Mouse (Mus musculus) midbrain, embryonic 14.5 days (tissue): ENCODE measurements at regions not wholly inside any gene's neighbourhood (a gene's known extent, or its start where the extent isn't known, plus 50 kb on each side); places are given as distances from the start of the nearest gene placed in this dataset.

Source experiments
- ATAC-seq: fragments of 200-750 bp; cut with Nextera tagmentation; 2 replicates; pipeline ENCODE4 v1.8.0; 2017; ENCODE audit warnings: moderate number of reproducible peaks, moderate library complexity; ENCODE audit not compliant: low FRiP score, low TSS enrichment
- DNase-seq: peaks from one replicate; pipeline ENCODE4 v3.0.0-alpha.2; 2015
- H3K27ac ChIP-seq: fragments of 300-500 bp; sonication (generic); replicated peaks from 2 replicates; pipeline ENCODE4 v1.5.1; 2014; ENCODE audit warnings: mild to moderate bottlenecking, low read depth, low read length, moderate library complexity
- H3K27me3 ChIP-seq: fragments of 300-500 bp; sonication (generic); 2 replicates; pipeline ENCODE4 v1.6.1; 2014; ENCODE audit warnings: low read length, control low read depth, mixed read lengths; ENCODE audit not compliant: control insufficient read depth, insufficient read depth
- H3K36me3 ChIP-seq: fragments of 300-500 bp; sonication (generic); 2 replicates; pipeline ENCODE4 v1.6.1; 2014; ENCODE audit warnings: low read length, control low read depth; ENCODE audit not compliant: control insufficient read depth, insufficient read depth
- H3K4me1 ChIP-seq: fragments of 300-500 bp; sonication (generic); 2 replicates; pipeline ENCODE4 v1.6.1; 2014; ENCODE audit warnings: mild to moderate bottlenecking, antibody characterized with exemption, low read length, control low read depth; ENCODE audit not compliant: control insufficient read depth, insufficient read depth
- H3K4me2 ChIP-seq: fragments of 300-500 bp; sonication (generic); 2 replicates; pipeline ENCODE4 v1.6.1; 2014; ENCODE audit warnings: mild to moderate bottlenecking, low read length, moderate library complexity
- H3K4me3 ChIP-seq: fragments of 300-500 bp; sonication (generic); replicated peaks from 2 replicates; pipeline ENCODE4 v1.5.1; 2014; ENCODE audit warnings: low read depth, low read length
- H3K9ac ChIP-seq: fragments of 300-500 bp; sonication (generic); replicated peaks from 2 replicates; pipeline ENCODE4 v1.6.1; 2014; ENCODE audit warnings: mild to moderate bottlenecking, low read length, moderate library complexity
- H3K9me3 ChIP-seq: fragments of 300-500 bp; sonication (generic); 2 replicates; pipeline ENCODE4 v1.6.1; 2016; ENCODE audit warnings: low read length, control low read depth, mixed read lengths; ENCODE audit not compliant: control insufficient read depth
- WGBS: fragments of 180-500 bp; shearing (Covaris S2); extraction: QIAGEN DNeasy Blood & Tissue Kit; methylation state at CpG from one replicate; pipeline ENCODE4 v1.1.7; 2014; 5-methylcytosine and 5-hydroxymethylcytosine counted together

DNA sequence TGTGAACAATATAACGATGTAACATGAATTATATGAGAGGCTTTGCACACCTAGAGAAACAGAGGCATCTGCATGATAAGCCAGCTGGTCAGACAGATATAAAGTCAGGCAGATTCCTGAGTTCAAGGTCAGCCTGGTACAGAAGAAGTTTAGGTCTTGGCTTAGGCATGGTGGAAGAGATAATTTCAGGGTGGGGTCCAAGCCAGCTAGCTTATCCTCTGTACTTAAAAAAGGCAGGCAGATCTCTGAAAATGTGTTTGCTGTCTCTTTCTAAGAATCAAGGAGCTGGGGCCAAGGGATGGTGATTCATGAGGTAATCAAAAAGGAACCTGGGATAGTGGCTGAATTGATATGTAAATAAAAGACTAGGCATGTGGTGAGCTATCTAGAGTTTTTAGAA lies 2227.1 kb upstream of the Gm7489 start:
- Histone ChIP-seq H3K4me1 (no peaks in the 10 kb centered on the region), H3K27ac (no peak overlapping the region), H3K27me3 (no peaks in the 10 kb centered on the region), H3K36me3 (no peaks in the 10 kb centered on the region), H3K4me3 (no peak overlapping the region), H3K9ac (no peak overlapping the region), H3K9me3 (peaks cover 8% of the 10 kb centered on the region; the same call in 1 of the 2 replicates), H3K4me2 (no peak overlapping the region)
- ATAC-seq (no peak), DNase-seq (no peak)
- 94% methylated on average over 1 of the region's 1 CpGs for WGBS

DNA sequence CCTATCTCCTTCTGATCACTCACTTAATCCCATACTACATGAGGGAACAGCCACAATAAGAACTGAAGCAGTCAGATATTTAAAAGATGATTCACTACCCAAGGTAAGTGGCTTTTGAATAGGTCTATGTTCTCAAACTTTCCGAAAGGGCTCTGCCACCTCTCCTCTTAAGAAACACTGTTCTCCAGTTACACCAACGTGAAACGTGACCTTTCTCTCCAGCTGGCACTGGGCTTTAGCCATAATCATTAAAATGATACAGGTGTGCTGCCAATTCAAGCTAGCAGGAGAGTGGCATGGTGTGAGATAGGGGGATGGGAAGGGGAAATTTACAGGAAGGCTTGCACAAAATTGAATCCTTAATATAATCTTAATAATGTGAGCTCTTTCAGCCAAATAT lies 2216.4 kb upstream of the Gm7489 start:
- Histone ChIP-seq H3K4me1 (no peaks in the 10 kb centered on the region), H3K9ac (no peak overlapping the region), H3K27me3 (no peaks in the 10 kb centered on the region), H3K36me3 (no peaks in the 10 kb centered on the region), H3K4me2 (no peak overlapping the region), H3K27ac (no peak overlapping the region), H3K9me3 (no peaks in the 10 kb centered on the region), H3K4me3 (no peak overlapping the region)
- WGBS, result 84% methylated on average over 3 of the region's 3 CpGs
- ATAC-seq (no peak), DNase-seq (no peak)

DNA sequence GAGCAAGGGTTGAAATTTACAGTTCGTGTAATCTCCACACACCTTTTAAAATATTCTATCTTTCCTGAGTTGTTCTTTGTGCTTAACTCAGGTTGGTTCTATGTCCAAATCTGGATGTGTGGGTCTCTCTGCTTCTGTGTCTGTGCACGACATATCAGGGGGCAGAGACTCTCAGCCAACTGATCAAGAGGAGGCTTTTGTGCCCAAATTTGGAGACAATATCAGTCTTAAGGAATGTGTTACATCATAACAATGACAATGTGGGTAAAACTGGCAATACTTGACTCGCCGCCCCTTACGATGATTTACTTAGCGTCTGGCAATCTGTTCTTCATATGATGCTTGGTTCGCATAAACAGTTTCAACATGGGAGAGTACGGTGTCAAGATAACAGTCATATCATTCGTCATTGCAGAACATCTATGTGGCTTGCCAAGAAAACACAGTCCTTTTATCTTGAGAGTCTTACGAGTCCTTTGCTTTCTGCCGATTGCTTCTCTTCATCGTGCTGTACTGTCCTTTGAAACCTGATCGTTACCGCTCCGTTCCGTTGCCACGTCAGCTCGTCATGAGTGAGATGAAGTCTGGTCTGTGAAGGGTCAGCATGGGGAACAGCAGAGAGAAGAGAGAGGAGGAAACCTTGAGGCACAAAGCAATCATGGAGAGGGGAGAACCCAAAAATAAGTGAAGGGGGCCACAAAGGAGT lies 2212.9 kb upstream of the Gm7489 start:
- Histone ChIP-seq H3K4me2 (no peak overlapping the region), H3K4me1 (no peaks in the 10 kb centered on the region), H3K27ac (no peak overlapping the region), H3K4me3 (no peak overlapping the region), H3K9ac (no peak overlapping the region), H3K27me3 (no peaks in the 10 kb centered on the region), H3K36me3 (no peaks in the 10 kb centered on the region), H3K9me3 (no peaks in the 10 kb centered on the region)
- whole genome bisulfite sequencing, result 88% methylated on average over 18 of the region's 18 CpGs
- DNase-seq (no peak), ATAC-seq (no peak)

DNA sequence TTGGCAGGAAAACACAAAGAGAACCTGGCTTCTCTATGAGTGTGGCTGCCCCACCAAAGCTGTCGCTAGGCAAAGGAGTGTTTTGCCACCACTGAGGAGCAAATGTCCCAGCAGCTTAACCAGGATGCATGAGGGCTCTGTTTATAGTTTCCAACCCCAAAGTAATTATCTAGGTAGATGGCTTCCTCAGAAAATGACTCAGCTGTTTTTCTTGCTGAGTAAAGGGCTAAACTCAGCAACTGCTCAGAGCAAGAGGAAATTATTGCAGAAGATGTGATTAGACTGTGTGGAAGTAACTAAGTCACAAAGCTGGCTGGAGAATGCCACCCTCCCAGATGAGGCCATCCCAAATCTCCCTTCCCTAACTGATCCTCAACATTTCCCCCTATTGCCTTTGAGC lies 2211.2 kb upstream of the Gm7489 start:
- Histone ChIP-seq H3K27me3 (no peaks in the 10 kb centered on the region), H3K4me1 (no peaks in the 10 kb centered on the region), H3K36me3 (no peaks in the 10 kb centered on the region), H3K4me3 (no peak overlapping the region), H3K27ac (no peak overlapping the region), H3K9me3 (no peaks in the 10 kb centered on the region), H3K4me2 (no peak overlapping the region), H3K9ac (no peak overlapping the region)
- no peak for DNase-seq
- WGBS, result 53% methylated on average over 1 of the region's 1 CpGs
- ATAC-seq, result no peak

DNA sequence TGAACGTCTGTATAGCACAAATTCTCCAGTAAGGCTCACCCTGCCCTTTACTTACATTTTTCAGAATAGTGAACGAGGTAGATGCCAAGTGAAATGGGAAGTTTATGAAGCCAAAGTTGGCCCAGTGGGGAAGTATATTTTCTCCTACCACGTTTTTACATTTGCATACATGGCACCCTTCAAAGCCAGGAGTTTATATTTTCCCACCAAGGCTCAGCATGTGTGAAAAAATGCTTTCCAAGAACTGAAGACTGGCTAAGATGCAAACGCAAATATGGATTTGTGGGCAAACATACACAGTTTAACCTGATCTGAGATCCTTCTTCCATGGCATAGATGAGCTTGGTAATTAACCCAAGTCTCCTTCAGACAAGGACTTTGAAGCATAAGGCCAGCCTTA lies 2209.4 kb upstream of the Gm7489 start:
- Histone ChIP-seq H3K9me3 (no peaks in the 10 kb centered on the region), H3K27me3 (no peaks in the 10 kb centered on the region), H3K4me2 (no peak overlapping the region), H3K9ac (no peak overlapping the region), H3K4me1 (no peaks in the 10 kb centered on the region), H3K36me3 (no peaks in the 10 kb centered on the region), H3K4me3 (no peak overlapping the region), H3K27ac (no peak overlapping the region)
- WGBS, result 70% methylated on average over 4 of the region's 4 CpGs
- no peak for DNase-seq
- ATAC-seq, result no peak

DNA sequence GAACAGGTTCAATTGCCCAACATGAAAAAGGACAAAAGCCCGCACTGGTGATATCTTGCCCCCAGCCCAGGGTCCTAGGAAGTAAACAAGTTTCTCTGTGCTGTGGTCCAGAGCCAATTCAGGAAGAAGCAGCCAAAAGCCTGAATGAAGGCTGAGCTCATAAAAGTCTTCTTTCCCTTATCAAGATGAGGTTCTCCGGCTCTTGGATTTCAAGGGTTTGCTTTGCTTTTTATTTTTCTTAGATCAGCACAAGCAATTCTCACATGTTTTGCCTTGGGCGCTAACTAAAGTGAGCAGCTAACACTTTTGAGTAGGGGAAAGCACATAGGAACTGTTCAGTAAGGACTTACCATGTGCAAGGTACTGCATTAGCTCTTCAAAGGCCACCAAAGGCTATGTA lies 2208.0 kb upstream of the Gm7489 start:
- WGBS, result 92% methylated on average over 3 of the region's 3 CpGs

DNA sequence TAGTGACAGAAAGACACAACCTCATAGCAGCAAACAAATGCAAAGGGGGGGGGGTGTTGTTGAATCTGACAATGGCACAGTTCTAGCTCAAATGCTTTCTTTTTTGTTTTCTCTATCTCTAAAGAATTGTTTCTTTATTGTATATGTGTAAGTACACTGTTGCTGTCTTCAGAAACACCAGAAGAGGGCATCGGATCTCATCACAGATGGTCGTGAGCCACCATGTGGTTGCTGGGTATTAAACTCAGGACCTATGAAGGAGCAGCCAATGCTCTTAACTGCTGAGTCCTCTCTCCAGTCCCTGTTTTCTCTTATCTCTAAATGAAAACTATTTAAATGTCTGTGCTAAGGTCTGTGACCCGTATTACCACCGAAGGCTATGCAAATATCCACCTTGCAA lies 2207.4 kb upstream of the Gm7489 start:
- 79% methylated on average over 4 of the region's 4 CpGs for WGBS
- DNase-seq (no peak), ATAC-seq (no peak)
- no peak overlapping the region for H3K27ac ChIP-seq
- H3K27me3 ChIP-seq, result no peaks in the 10 kb centered on the region
- H3K9me3 ChIP-seq, result no peaks in the 10 kb centered on the region
- H3K4me2 ChIP-seq, result no peak overlapping the region
- H3K36me3 ChIP-seq, result no peaks in the 10 kb centered on the region
- H3K9ac ChIP-seq, result no peak overlapping the region
- no peak overlapping the region for H3K4me3 ChIP-seq
- H3K4me1 ChIP-seq, result no peaks in the 10 kb centered on the region

More for the DNA sequence above, 2208.0 kb upstream of the Gm7489 start:
- Histone ChIP-seq H3K27ac (no peak overlapping the region), H3K4me2 (no peak overlapping the region), H3K4me3 (no peak overlapping the region), H3K27me3 (no peaks in the 10 kb centered on the region), H3K36me3 (no peaks in the 10 kb centered on the region), H3K9me3 (no peaks in the 10 kb centered on the region), H3K4me1 (no peaks in the 10 kb centered on the region), H3K9ac (no peak overlapping the region)
- no peak for ATAC-seq
- DNase-seq, result no peak

DNA sequence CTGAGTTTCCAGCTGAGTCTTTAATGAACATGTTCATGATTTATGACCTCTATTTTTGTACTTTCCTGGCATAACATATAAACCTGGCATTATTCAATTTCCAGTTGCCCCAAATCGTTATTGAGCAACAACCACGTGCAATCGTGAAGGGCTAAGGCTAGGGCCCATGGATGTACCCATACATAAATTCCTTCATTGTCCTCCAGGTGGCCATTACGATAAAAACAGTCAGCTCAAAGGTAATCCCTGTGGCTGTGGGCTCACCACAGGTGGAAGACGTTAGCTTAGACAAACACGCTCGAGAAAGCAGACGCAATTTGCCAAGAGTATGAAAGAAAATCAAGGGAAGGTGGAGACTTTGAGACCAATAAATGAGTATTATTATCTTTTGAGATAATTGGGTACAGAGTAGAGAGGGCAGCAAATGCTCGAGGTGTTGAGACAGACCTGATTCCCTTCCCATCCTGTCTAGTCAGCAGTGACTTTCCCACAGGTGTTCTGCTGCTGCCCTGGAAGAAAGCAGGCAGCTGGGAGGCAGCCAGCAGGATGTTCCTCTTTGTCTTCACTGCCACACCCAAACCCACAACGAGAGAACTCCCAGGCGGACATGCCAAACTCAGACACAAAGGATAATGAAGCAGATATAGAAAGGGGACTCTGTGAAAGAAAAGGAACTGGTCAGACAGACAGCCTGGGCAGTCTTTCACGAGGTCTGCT lies 2205.4 kb upstream of the Gm7489 start:
- Histone ChIP-seq H3K9me3 (no peaks in the 10 kb centered on the region), H3K4me1 (no peaks in the 10 kb centered on the region), H3K4me3 (no peak overlapping the region), H3K27me3 (no peaks in the 10 kb centered on the region), H3K9ac (no peak overlapping the region), H3K4me2 (no peak overlapping the region), H3K27ac (no peak overlapping the region), H3K36me3 (no peaks in the 10 kb centered on the region)
- DNase-seq, result no peak
- no peak for ATAC-seq
- WGBS, result 71% methylated on average over 12 of the region's 12 CpGs

DNA sequence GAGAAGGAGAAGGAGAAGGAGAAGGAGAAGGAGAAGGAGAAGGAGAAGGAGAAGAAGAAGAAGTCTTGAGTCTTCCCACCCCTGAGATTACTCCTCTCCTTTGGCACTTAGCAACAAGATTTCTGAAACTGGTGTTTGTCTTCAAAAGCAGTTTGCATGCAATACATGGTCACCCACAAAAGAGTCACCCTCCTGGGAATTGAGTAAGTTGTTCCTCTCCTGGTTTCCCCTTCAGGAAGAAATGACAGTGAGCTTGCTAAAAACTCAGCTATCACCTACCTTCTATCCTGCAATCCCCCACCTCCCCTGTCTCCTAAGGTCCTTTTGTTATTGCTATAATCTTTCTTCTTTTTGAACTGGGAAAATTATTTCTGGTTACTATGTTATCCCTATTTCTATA lies 2204.2 kb upstream of the Gm7489 start:
- no peak overlapping the region for H3K9ac ChIP-seq
- no peaks in the 10 kb centered on the region for H3K36me3 ChIP-seq
- DNase-seq, result no peak
- no peaks in the 10 kb centered on the region for H3K27me3 ChIP-seq
- no peak overlapping the region for H3K27ac ChIP-seq
- H3K9me3 ChIP-seq, result no peaks in the 10 kb centered on the region
- no peak overlapping the region for H3K4me3 ChIP-seq
- no peak for ATAC-seq
- H3K4me1 ChIP-seq, result no peaks in the 10 kb centered on the region
- H3K4me2 ChIP-seq, result no peak overlapping the region
